Mouse (Mus musculus): ENCODE results near the gene Nucks1.
"Not testable (repeated sequence)": the region's sequence is repeated elsewhere in the genome, so short reads cannot be mapped to it uniquely, and the experiment has no call there.

Gene Nucks1

DNA sequence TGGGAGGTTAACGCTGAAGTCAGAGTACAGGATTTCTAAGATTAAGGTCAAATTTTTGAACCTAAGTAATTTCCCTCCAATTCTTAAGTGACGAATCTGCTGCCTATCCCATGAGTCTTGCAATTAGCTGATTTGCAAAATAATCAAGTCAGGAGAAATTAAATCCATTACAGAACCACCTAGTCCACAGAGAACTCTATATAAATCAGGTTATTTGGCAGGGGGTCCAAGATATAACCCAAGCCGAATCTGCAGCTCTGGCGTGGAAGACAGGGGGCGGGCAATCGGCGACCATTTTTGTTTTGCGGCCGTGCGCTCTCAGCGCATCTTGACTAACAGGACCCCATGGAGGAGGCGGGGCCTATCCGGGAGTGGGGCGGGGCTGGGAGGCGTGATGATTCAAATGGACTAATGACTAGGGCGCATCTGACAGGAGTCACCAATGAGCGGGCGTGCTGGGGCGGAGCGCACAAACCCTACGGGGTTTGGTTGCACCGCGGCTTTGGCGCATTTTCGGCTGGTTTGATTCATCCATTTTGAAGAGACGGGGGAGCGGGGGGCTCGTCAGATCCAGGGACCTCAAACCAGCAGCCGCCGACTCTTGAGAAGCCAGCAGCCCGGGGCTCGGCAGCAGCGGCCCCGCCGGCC lies at the start of gene Nucks1:
Gene Nucks1, plus strand, starts transcription at position 534 of the 648 bp plus-strand sequence.
- peak; percentile 89 for DNase-seq (ENCODE audit: extremely low spot score, low read depth, low spot score)

DNA sequence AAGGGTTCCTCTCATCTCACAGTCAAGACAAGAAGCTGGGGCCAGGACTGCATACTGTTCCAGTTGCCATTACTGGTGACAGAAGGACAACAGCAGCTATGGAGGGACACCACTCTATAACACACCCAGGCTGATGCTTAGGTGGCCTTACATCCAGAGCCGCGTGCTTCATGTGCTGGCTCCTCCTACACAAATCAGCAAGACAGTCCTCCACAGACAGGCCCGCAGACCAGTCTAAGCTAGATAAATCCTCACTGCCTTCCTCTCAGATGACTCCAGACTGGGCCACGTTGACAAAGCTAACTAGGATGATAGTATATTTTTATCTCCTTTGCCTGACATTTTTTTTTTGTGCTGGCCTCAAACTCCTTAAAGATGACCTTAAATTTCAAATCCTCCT lies 48.5 kb upstream of the Nucks1 start:
- no peak for DNase-seq (ENCODE audit: extremely low spot score, low read depth, low spot score)

DNA sequence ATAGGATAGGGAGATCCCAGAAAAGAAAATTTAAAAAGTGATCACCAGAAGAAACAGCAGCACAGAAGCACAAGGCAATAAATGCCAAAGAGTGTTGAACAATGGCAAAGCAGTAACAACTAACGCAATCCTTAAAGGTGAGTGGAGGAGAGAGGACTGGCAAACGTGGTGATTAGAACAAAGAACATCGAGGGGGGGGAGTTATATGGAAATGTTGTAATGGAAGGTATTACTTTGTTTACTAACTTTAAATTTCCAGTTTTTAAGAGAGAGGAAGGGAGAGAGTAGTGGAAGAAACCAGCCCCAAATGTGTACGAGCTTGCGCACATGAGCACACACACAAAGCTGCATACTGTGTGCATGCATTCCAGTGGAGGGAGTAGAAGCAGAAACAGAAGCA lies 44.7 kb upstream of the Nucks1 start:
- no peak for DNase-seq (ENCODE audit: extremely low spot score, low read depth, low spot score)

GRCm38 (mm10) chr1:131866304-131866999 lies 43.9 kb upstream of the Nucks1 start:
- no peak for DNase-seq (ENCODE audit: extremely low spot score, low read depth, low spot score)

DNA sequence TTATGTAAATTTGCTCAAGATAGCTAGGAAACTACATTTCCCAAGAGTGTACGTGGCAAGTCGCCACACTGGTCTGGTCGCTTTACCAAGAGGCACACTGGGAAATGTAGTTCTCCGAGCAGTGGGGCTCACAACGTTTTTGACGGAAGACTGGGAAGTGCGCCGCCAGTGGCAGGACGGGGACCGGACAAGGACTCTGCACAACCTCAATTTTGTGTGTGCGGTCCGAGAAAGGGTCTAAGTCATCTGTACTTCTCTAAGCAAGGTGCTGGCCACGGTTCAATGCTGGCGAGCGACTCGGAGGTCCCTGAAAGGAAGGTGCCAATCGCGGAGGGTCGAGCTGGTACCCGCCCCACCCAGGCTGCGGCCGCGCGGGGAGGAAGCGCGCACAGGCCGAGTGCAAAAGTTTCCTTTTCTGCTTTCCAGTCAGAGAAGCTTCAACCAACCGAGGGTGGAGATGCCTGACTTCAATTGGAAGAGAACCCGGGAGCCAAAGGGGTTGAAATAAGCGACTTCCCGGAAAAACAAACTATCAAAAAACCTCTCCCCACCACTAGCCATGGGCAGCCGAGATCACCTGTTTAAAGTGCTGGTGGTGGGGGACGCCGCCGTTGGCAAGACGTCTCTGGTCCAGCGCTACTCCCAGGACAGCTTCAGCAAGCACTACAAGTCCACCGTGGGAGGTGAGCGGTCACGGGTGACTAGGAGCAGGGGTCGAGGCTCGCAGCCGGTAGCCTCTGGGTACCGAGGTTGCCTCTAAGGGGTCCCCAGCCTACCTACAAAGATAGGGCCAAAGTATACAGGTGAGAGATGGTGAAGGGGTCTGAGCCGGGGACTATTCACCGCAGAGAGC lies 43.0 kb upstream of the Nucks1 start, which contains the start of gene Rab29:
Gene Rab29, plus strand, starts transcription at position 132 of the 853 bp plus-strand sequence.
- DNase-seq (ENCODE audit: extremely low spot score, low read depth, low spot score): peak; percentile 80

GRCm38 (mm10) chr1:131867946-131868290 lies 42.4 kb upstream of the Nucks1 start:
- DNase-seq (ENCODE audit: extremely low spot score, low read depth, low spot score): no peak

DNA sequence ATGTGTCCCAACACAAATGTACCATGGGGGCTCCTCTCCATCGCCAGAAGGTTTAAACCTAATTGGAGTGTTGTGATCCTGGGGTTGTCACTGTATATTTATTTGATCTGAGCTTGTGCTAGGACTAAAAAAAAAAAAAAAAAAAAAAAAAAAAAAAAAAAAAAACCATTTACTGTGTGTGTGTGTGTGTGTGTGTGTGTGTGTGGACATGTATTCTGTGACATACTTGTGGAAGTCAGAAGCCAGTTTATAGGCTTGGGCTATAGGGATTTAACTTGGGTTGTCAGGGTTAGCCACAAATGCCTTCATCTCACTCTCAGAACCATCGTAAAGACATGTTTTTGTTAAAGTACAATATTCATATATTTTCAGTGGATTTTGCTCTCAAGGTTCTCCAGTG lies 40.8 kb upstream of the Nucks1 start:
- DNase-seq (ENCODE audit: extremely low spot score, low read depth, low spot score): no peak

GRCm38 (mm10) chr1:131872856-131873255 lies 37.5 kb upstream of the Nucks1 start:
- no peak for DNase-seq (ENCODE audit: extremely low spot score, low read depth, low spot score)

DNA sequence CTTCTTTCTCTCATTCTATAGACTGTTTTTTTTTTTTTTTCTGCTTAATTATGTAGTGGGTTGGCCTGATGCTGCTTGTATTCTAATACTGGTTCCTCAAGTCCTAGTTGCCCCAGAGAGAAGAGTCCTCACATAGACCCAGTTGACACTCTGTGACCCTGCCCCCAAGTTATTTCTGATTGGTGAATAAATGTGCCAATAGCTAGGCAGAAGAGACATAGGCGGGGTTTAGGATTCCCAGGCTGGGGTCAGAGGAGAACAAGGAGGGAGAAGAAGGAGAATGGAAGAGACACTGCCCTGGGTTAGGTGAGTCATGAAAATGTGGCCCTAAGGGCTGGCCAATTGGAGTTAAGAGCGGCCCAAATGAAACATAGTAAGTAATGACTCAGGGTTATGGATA lies 30.5 kb upstream of the Nucks1 start:
- DNase-seq (ENCODE audit: extremely low spot score, low read depth, low spot score): no peak

- DNase-seq (ENCODE audit: extremely low spot score, low read depth, low spot score): no peak
Measured at GRCm38 (mm10) chr1:131882787-131883186, 27.5 kb upstream of the Nucks1 start.

- DNase-seq (ENCODE audit: extremely low spot score, low read depth, low spot score): no peak
Measured at GRCm38 (mm10) chr1:131886173-131886572, 24.2 kb upstream of the Nucks1 start.

DNA sequence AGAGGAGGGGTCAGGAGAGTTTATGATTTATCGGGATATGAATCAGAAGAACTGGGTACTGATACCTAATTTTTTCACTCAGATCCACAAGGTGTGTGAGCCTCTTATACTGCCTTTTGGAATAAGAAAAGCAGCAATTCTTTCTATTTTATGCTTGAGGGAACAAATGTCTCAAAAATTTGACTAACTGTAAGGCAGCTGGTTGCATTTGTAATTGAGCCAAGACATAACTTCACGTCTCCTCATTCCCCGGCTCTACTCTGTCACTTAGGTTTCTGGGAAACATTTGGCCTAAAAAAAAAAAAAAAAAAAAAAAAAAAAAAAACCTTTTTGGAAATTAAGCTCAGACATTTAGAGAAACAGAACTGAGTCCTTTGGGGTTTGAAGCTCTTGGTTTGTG lies 23.7 kb upstream of the Nucks1 start:
- DNase-seq (ENCODE audit: extremely low spot score, low read depth, low spot score): no peak

DNA sequence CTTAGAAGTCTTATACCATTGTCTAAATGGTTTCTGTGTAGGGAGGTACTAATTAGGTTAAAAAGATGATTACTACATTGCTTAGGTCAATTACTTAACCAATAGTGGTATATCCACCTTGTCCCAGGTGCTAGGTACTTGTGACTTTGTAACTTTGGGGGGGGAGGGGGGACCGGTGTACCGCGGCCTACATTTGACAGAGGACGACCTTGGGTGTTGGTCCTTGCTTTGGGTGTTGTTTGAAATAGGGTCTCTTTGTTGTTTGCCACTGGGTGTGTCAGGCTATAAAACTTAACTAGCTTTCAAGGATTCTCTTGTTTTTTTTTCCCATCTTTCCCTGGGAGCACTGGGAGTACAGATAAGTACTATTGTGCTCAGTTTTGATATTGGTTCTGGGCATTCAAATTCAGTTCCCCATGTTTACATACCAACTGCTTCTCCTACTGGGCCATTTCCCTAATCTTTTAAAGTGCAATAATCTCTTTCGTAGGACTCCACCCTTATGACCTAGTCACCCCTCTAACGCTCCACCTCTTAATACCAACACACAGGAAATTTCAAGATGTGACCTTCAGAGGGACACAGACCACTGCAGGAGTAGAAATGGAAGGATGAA lies 20.2 kb upstream of the Nucks1 start:
- no peak for DNase-seq (ENCODE audit: extremely low spot score, low read depth, low spot score)

DNA sequence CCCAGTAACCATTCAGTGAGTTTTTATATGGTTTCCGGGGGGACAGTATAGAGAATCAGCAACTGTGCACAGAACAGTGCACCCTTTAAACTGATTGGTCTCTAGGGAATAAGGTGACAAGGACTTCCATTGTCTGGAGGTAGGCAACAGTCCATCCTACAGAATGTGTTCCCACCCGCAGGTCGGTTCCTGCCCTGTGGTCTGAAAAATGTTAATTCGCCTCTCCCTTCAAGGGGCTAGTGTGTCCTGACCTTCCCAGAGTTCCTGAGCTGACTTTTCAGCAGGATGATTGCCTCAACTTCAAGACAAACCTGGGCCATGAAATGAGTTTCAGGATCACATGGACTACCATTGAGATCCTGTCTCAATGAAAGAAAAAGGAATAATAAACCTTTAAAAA lies 18.9 kb upstream of the Nucks1 start:
- DNase-seq (ENCODE audit: extremely low spot score, low read depth, low spot score): no peak

GRCm38 (mm10) chr1:131902679-131903078 lies 7.7 kb upstream of the Nucks1 start:
- DNase-seq (ENCODE audit: extremely low spot score, low read depth, low spot score): no peak

DNA sequence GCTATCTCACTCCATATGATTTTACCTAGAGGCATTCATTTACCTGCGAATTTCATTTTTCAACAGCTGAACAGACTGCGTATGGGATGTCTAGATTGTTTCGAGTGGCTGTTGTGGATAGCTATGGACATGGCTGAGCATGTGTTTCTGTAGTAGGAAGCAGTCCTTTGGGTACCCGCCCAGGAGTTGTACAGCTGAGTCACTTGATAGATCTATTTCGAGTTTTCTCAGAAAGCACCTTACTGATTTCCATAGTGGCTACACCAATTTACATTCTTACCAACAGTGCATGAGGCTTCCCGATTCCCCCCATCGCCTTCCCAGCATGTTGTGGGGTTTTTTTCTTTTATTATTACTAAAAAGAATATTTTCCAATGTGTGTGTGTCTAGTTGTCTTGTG lies 7.1 kb upstream of the Nucks1 start:
- no peak for DNase-seq (ENCODE audit: extremely low spot score, low read depth, low spot score)

DNA sequence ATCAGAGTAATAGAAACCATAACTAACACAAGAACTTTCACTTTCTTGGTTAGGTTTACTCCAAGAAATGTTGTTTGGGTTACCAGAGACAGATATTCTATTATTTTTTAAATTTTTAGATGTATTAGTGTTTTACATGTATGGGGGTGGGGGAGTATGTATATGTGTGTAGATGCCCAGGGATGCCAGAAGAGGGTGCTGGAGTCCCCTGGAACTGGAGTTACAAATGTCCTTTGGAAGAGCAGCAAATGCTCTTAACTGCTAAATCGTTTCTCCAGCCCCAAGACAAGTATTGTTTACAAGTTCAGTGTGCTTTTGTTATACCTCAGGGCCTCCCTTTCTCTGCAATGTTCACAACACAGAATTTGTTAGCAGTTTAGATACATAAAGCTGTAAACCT lies 4.8 kb upstream of the Nucks1 start:
- DNase-seq (ENCODE audit: extremely low spot score, low read depth, low spot score): no peak

DNA sequence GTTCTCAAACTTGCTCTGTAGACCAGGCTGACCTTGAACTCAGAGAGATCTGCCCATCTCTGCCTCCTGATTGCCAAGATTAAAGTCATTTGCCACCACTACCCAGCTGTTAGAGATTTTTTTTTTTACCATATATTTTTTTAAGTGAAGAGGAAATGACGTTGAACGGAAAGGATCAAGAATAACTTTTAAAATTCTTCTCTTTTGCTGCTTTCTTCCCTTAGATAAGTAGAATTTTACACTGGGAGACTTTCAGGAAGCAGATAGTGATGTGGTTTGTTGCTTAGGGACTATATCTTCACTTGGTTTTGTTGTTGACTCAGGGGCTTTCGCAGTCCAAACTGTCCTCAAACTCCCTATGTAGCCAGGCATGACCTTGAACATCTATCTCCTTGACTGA lies 1.9 kb upstream of the Nucks1 start:
- DNase-seq (ENCODE audit: extremely low spot score, low read depth, low spot score): no peak

- DNase-seq (ENCODE audit: extremely low spot score, low read depth, low spot score): not testable (repeated sequence)
Measured at GRCm38 (mm10) chr1:131909236-131909635, 1.1 kb upstream of the Nucks1 start.

- peak; percentile 28 for DNase-seq (ENCODE audit: extremely low spot score, low read depth, low spot score)
Measured at GRCm38 (mm10) chr1:131910674-131911558, 582 bp downstream of the Nucks1 start.

Data from hindlimb bud, embryonic 11.5 days (tissue).